Mouse (Mus musculus) thymus, adult 2 months (tissue): ENCODE results near the gene Plce1. TPM values are rescaled to one million over a fixed set of nuclear protein-coding genes. Genes with fewer than 3 reads are reported as not detected.
A peak's percentile ranks its signal among the peaks of the same experiment; 100 is the strongest.

Experiments
- DNase-seq: peaks from one replicate; pipeline ENCODE4 v3.0.0; 2021
- H3K27ac ChIP-seq: fragments of 200-500 bp; 2 replicates; pipeline ENCODE4 v1.5.1; 2012; ENCODE audit warnings: low read length, control low read depth; ENCODE audit not compliant: control insufficient read depth, insufficient read depth
- H3K27me3 ChIP-seq: fragments of 200-500 bp; 2 replicates; pipeline ENCODE4 v1.6.1; 2012; ENCODE audit warnings: mild to moderate bottlenecking, low read length, moderate library complexity, mixed read lengths; ENCODE audit not compliant: control insufficient read depth, insufficient read depth
- H3K36me3 ChIP-seq: fragments of 200-500 bp; 2 replicates; pipeline ENCODE4 v1.6.1; 2012; ENCODE audit warnings: mild to moderate bottlenecking, low read length, moderate library complexity; ENCODE audit not compliant: control insufficient read depth, insufficient read depth
- H3K4me1 ChIP-seq: fragments of 200-500 bp; replicated peaks from 2 replicates; pipeline ENCODE4 v1.6.1; 2012; ENCODE audit warnings: low read length; ENCODE audit not compliant: control insufficient read depth, insufficient read depth
- H3K4me3 ChIP-seq: fragments of 200-500 bp; 2 replicates; pipeline ENCODE4 v1.5.1; 2012; ENCODE audit warnings: mild to moderate bottlenecking, low read length, control low read depth, moderate library complexity; ENCODE audit not compliant: control insufficient read depth, insufficient read depth
- CTCF ChIP-seq: fragments of 200-500 bp; IDR thresholded peaks from 2 replicates; pipeline ENCODE4 v1.5.1; 2012; ENCODE audit warnings: mild to moderate bottlenecking, control low read depth, low read length, moderate library complexity, borderline replicate concordance; ENCODE audit not compliant: control insufficient read depth, poor library complexity, insufficient read depth; ENCODE audit errors: extremely low read depth
- POLR2A ChIP-seq: fragments of 200-500 bp; IDR thresholded peaks from 2 replicates; pipeline ENCODE4 v1.6.1; 2012; ENCODE audit warnings: mild to moderate bottlenecking, low read length, control low read depth, moderate library complexity; ENCODE audit not compliant: control insufficient read depth, poor library complexity, insufficient read depth; ENCODE audit errors: extremely low read depth
- WGBS: fragments of 180-500 bp; shearing (Covaris S2); methylation state at CpG from one replicate; pipeline ENCODE4 v1.1.7; 2018; 5-methylcytosine and 5-hydroxymethylcytosine counted together
- polyA plus RNA-seq: library from polyadenylated mRNA; depleted of rRNA; stranded (reverse); fragments of >200 nt; gene quantifications from 2 replicates; pipeline ENCODE4 v1.2.3, GENCODE M21; 2012; rRNA removed

Plce1 gene
- polyA plus RNA-seq, 1 experiment, result 1.2 TPM

- no peak for DNase-seq
- Histone ChIP-seq H3K36me3 (peaks cover 11% of the 10 kb centered on the region; the same call in 1 of the 2 replicates), H3K27me3 (no peaks in the 10 kb centered on the region), H3K27ac (no peak overlapping the region), H3K4me1 (no peaks in the 10 kb centered on the region), H3K4me3 (no peak overlapping the region)
- WGBS, result 93% methylated on average over 1 of the region's 1 CpGs
- TF ChIP-seq CTCF, result no peak
- TF ChIP-seq POLR2A, result no peak
Observed at GRCm38 (mm10) chr19:38798291-38798690, 317.4 kb downstream of the Plce1 start.

GRCm38 (mm10) chr19:38798801-38799200, 317.9 kb downstream of the Plce1 start:
- H3K27ac ChIP-seq, result no peak overlapping the region

GRCm38 (mm10) chr19:38818191-38818590, 337.3 kb downstream of the Plce1 start:
- H3K4me3 ChIP-seq, result no peak overlapping the region
- TF ChIP-seq CTCF (no peak), POLR2A (no peak)
- H3K27ac ChIP-seq, result no peak overlapping the region
- peaks cover 5% of the 10 kb centered on the region for H3K4me1 ChIP-seq
- 26% methylated on average over 8 of the region's 8 CpGs for WGBS
- H3K27me3 ChIP-seq, result no peaks in the 10 kb centered on the region
- no peak for DNase-seq
- H3K36me3 ChIP-seq, result no peaks in the 10 kb centered on the region; the same call in 1 of the 2 replicates

More at GRCm38 (mm10) chr19:38798801-38799200, 317.9 kb downstream of the Plce1 start:
- Histone ChIP-seq H3K27me3 (no peaks in the 10 kb centered on the region), H3K36me3 (peaks cover 11% of the 10 kb centered on the region; the same call in 1 of the 2 replicates), H3K4me1 (no peaks in the 10 kb centered on the region), H3K4me3 (no peak overlapping the region)
- TF ChIP-seq POLR2A, result no peak
- 94% methylated on average over 6 of the region's 6 CpGs for WGBS
- no peak for DNase-seq

- Histone ChIP-seq H3K27ac (no peak within 1 kb of the TSS), H3K4me3 (peak within 1 kb of the TSS; percentile 90), H3K27me3 (no peaks in the 10 kb centered on the region), H3K4me1 (peaks cover 5% of the 10 kb centered on the region), H3K36me3 (no peaks in the 10 kb centered on the region; the same call in 1 of the 2 replicates)
- TF ChIP-seq CTCF (peak; percentile 99), POLR2A (peak; percentile 34; the same call in 1 of the 2 replicates)
- DNase-seq, result peak; percentile 95
- under 1% methylated on average over 38 of the region's 38 CpGs for WGBS
Observed at GRCm38 (mm10) chr19:38818766-38819426, 338.0 kb downstream of the Plce1 start, which contains the start of gene Noc3l. Gene Noc3l (minus strand): TSS chr19:38819237.

GRCm38 (mm10) chr19:38819427-38819802, 338.5 kb downstream of the Plce1 start:
- WGBS, result 12% methylated on average over 16 of the region's 16 CpGs
- no peak overlapping the region for H3K27ac ChIP-seq
- DNase-seq, result no peak
- peaks cover 5% of the 10 kb centered on the region for H3K4me1 ChIP-seq
- H3K27me3 ChIP-seq, result no peaks in the 10 kb centered on the region
- TF ChIP-seq POLR2A (no peak; the same call in 1 of the 2 replicates), CTCF (no peak)
- H3K36me3 ChIP-seq, result no peaks in the 10 kb centered on the region; the same call in 1 of the 2 replicates
- H3K4me3 ChIP-seq, result peak overlapping the region; percentile 90

GRCm38 (mm10) chr19:38820186-38820804, 339.4 kb downstream of the Plce1 start:
- DNase-seq, result no peak
- Histone ChIP-seq H3K4me3 (no peak overlapping the region), H3K27me3 (no peaks in the 10 kb centered on the region), H3K27ac (no peak overlapping the region), H3K36me3 (no peaks in the 10 kb centered on the region), H3K4me1 (peaks cover 5% of the 10 kb centered on the region)
- no peak for TF ChIP-seq CTCF
- TF ChIP-seq POLR2A, result no peak
- WGBS, result 89% methylated on average over 4 of the region's 4 CpGs

GRCm38 (mm10) chr19:38833224-38833623, 352.3 kb downstream of the Plce1 start:
- no peaks in the 10 kb centered on the region for H3K36me3 ChIP-seq
- no peak for DNase-seq
- H3K4me1 ChIP-seq, result 0 out of 2 replicates have a peak, but pooled peaks cover 3% of the 10 kb centered on the region
- no peak overlapping the region for H3K4me3 ChIP-seq
- WGBS, result 4% methylated on average over 1 of the region's 1 CpGs
- TF ChIP-seq CTCF, result no peak
- TF ChIP-seq POLR2A, result no peak
- H3K27ac ChIP-seq, result no peak overlapping the region
- H3K27me3 ChIP-seq, result peaks cover 6% of the 10 kb centered on the region

Other genes with a start within 250 kb of the Plce1 start
- 0.04 TPM in 1 of 2 replicates, not detected in the other for gene Lgi1, start 216.6 kb upstream of the Plce1 start, polyA plus RNA-seq
- gene Slc35g1, start 85.1 kb upstream of the Plce1 start, polyA plus RNA-seq, result 5.3 and 8.2 TPM in 2 replicates